Mouse (Mus musculus): ENCODE results near the gene Cux1.

Gene Cux1

GRCm38 (mm10) chr5:136568026-136568765, 906 bp upstream of the Cux1 start:
- peak; percentile 59 for DNase-seq (ENCODE audit: extremely low read depth, low read depth)

DNA sequence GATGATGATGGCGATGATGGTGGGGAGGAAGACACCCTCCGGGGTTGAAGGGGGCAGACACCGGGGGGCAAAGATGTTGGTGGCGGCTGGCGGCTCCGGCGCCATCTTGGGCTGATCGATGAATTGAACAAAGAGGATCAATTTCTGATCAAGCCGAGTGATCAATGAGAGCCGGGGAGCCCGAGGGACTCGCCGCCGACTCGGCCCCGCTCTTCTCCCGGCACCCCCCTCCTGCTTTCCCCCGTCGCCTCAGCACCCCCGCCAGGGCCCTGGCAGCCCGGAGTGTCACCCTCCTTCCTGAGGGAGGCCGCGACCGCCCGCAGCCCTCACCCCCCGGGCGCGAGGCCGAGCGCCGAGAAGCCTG, 496 bp downstream of the Cux1 start:
- no peak for DNase-seq (ENCODE audit: extremely low read depth, low read depth)

- no peak for DNase-seq (ENCODE audit: extremely low read depth, low read depth)
These were observed 1.1 kb downstream of the Cux1 start for GRCm38 (mm10) chr5:136566001-136566811.

- no peak for DNase-seq (ENCODE audit: extremely low read depth, low read depth)
These were observed 1.9 kb downstream of the Cux1 start for GRCm38 (mm10) chr5:136565311-136565811.

GRCm38 (mm10) chr5:136564613-136565299, 2.5 kb downstream of the Cux1 start:
- no peak for DNase-seq (ENCODE audit: extremely low read depth, low read depth)

DNA sequence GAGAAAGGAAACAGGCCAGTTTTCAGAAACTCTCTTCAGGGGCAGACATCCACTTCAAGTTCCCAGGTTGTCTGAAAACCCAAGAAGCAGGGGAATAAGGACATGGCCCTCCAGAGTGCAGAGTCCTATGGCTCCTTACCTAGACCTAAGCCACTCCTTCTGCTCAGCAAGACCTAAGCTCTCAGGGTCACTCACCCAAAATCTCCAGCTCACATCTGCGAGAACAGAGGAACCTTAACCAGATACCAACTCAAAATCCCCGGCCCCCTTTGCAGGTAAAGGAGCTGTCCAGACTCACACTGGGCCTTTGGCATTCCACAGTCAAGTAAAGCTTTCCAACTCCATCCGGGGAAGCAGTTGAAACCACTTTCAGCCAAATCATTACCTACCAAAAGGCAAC, 3.3 kb downstream of the Cux1 start:
- no peak for DNase-seq (ENCODE audit: extremely low read depth, low read depth)

GRCm38 (mm10) chr5:136563104-136563503, 4.2 kb downstream of the Cux1 start:
- no peak for DNase-seq (ENCODE audit: extremely low read depth, low read depth)

GRCm38 (mm10) chr5:136562212-136562611, 5.1 kb downstream of the Cux1 start:
- no peak for DNase-seq (ENCODE audit: extremely low read depth, low read depth)

DNA sequence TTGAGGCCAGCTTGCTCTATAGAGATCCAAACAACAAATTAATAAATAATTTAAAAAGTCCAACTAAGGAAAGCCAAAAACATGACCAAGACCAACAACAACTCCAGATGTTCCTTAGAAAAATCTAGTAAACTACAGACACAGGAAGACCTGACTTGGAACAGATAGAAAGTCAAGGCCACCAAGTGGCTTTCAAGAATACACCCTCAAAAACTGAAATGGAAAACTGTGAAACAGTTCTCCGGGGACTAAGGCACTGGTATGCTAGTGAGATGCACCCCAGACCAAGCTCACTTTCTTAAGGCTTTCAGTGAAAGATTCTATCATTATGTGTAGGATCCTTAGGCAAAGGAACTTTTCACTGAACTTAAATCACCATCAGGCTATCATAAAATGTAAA, 5.6 kb downstream of the Cux1 start:
- no peak for DNase-seq (ENCODE audit: extremely low read depth, low read depth)

- no peak for DNase-seq (ENCODE audit: extremely low read depth, low read depth)
These were observed 6.6 kb downstream of the Cux1 start for GRCm38 (mm10) chr5:136560656-136561055.

GRCm38 (mm10) chr5:136557446-136557845, 9.8 kb downstream of the Cux1 start:
- no peak for DNase-seq (ENCODE audit: extremely low read depth, low read depth)

GRCm38 (mm10) chr5:136556328-136557262, 10.7 kb downstream of the Cux1 start:
- DNase-seq (ENCODE audit: extremely low read depth, low read depth) = no peak

DNA sequence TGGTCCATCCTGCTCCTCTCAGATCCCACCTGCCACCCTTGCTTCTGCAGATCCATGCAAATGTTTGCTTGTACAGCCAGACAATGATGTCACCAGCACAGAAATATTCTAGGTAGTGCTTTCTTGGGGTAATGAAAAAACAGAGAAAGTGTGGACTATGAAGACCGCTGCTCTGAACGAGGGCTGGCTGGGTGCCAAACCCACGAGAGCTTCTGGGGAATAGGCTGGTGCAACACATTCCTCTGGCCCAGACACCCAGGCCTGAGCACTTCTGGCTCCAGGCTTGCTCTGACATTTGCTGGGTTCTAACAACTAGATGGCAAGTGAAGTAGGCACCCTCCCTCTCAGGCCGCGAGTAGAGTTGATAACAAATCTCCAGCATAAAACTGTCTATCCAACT, 11.6 kb downstream of the Cux1 start:
- no peak for DNase-seq (ENCODE audit: extremely low read depth, low read depth)

DNA sequence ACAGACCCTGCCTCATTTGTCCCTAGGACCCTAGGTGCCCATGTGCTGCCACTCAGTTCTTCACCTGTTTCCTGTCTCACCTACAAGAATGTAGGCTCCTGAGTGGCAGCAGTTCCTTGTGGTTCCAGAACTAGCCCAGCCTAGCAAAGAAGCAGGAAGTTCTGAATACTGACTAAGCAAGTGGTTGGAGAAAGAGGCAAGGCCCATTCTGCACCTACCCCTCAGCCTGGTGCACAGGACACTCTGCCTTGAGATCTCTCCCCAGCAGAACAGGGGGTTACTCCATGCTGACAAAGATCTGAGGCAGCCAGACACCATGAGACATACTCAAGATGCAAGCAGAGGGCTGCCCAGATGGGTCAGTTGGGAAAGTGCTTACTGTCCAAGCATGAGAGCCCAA, 14.5 kb downstream of the Cux1 start:
- DNase-seq (ENCODE audit: extremely low read depth, low read depth) = no peak

DNA sequence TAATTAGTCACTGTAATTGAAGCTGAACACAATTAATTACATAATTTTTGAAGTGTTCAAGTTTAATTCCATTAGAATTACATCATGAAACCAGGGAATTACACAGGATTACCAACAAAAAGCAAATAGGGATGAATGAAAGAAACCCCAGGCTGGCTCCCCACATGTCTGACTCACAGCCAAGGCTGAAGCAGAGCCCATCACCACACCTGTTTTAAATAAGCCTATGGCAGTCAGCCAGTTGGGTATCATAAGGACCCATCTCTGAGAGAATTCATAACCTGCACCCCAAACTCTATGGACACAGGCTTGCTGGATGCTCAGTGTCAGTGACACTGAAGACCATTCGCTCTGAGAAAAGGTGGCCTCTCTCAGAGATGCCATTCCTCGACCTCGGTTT, 15.2 kb downstream of the Cux1 start:
- no peak for DNase-seq (ENCODE audit: extremely low read depth, low read depth)

GRCm38 (mm10) chr5:136551571-136551970, 15.7 kb downstream of the Cux1 start:
- no peak for DNase-seq (ENCODE audit: extremely low read depth, low read depth)

DNA sequence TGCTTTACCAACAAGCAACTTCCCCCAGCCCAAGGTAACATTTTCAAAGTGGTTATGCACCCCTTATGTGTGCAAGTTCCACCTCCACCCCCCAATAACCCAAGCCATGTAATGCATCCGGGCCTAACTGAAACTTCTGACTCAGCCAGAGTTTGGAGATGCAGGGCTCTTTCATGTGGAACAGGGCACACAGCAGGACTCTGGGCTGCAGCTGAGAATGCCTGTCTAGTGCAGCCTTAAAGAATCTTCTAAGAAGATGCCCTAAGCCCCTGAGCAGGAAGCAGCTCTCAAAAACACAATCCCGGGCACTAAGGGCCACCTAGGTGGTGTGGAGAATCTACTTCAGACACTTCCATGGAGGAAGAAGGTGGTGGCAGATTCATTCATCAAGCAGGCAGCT, 16.6 kb downstream of the Cux1 start:
- DNase-seq (ENCODE audit: extremely low read depth, low read depth) = no peak

DNA sequence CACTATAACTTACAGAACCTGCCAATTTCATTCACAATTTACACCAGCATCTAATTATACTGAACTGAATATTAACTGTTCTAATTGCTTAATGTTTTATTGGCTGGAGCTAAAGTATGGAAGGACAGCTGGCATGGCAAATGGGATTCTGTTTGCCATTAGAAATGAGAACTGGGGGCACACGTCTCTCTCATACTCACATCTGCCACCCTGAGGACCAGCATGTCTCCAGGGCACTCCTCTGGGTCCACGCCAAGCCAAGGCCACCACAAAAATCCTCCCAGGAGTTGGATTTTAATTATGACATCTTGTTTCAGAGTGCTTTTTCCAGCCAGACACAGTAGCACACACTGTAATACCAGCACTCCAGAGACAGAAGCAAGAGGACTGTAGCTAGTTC, 18.5 kb downstream of the Cux1 start:
- DNase-seq (ENCODE audit: extremely low read depth, low read depth) = no peak

GRCm38 (mm10) chr5:136545061-136545460, 22.2 kb downstream of the Cux1 start:
- no peak for DNase-seq (ENCODE audit: extremely low read depth, low read depth)

- no peak for DNase-seq (ENCODE audit: extremely low read depth, low read depth)
These were observed 24.1 kb downstream of the Cux1 start for GRCm38 (mm10) chr5:136543171-136543570.

DNA sequence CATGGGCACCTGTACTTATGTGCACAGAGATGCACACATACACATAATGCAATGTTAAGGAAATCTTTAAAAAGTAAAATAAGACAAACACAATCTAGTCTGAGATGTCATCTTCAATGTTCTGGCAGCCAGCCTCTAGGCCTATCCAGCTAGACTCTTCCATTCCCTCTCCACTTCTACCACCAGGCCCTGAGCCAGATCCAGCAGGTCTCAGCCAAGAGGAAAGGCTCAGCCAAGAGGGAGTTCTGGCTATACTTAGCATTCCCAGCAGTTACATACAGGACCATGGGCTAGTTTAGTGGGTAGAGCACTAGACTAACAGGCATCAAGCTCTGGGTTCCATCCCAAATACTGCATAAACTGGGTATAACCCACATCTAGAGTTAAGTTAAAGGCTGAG, 26.3 kb downstream of the Cux1 start:
- no peak for DNase-seq (ENCODE audit: extremely low read depth, low read depth)

Data from MEL-GATA-1-ER (cell line).